Mouse (Mus musculus) neural tube, embryonic 15.5 days (tissue): ENCODE measurements at regions not wholly inside any gene's neighbourhood (a gene's known extent, or its start where the extent isn't known, plus 50 kb on each side); places are given as distances from the start of the nearest gene placed in this dataset.

Source experiments
- ATAC-seq: fragments of 200-750 bp; cut with Nextera tagmentation; 2 replicates; pipeline ENCODE4 v1.8.0; 2017; ENCODE audit warnings: mild to moderate bottlenecking, moderate TSS enrichment, moderate library complexity; ENCODE audit not compliant: low FRiP score
- H3K27ac ChIP-seq: fragments of 300-500 bp; sonication (generic); replicated peaks from 2 replicates; pipeline ENCODE4 v1.5.1; 2015; ENCODE audit warnings: mild to moderate bottlenecking, inconsistent platforms
- H3K27me3 ChIP-seq: fragments of 300-500 bp; sonication (generic); replicated peaks from 2 replicates; pipeline ENCODE4 v1.6.1; 2015; ENCODE audit warnings: inconsistent platforms
- H3K36me3 ChIP-seq: fragments of 300-500 bp; sonication (generic); 2 replicates; pipeline ENCODE4 v1.6.1; 2015; ENCODE audit warnings: inconsistent platforms
- H3K4me1 ChIP-seq: fragments of 300-500 bp; sonication (generic); 2 replicates; pipeline ENCODE4 v1.6.1; 2015; ENCODE audit warnings: inconsistent platforms
- H3K4me2 ChIP-seq: fragments of 300-500 bp; sonication (generic); 2 replicates; pipeline ENCODE4 v1.6.1; 2015; ENCODE audit warnings: inconsistent platforms, mild to moderate bottlenecking, moderate library complexity
- H3K4me3 ChIP-seq: fragments of 300-500 bp; sonication (generic); replicated peaks from 2 replicates; pipeline ENCODE4 v1.5.1; 2015; ENCODE audit warnings: mild to moderate bottlenecking, inconsistent platforms
- H3K9ac ChIP-seq: fragments of 300-500 bp; sonication (generic); replicated peaks from 2 replicates; pipeline ENCODE4 v1.6.1; 2015; ENCODE audit warnings: mild to moderate bottlenecking, inconsistent platforms
- H3K9me3 ChIP-seq: fragments of 300-500 bp; sonication (generic); replicated peaks from 2 replicates; pipeline ENCODE4 v1.6.1; 2016; ENCODE audit warnings: inconsistent platforms
- WGBS: fragments of 180-500 bp; shearing (Covaris S2); methylation state at CpG from one replicate; pipeline ENCODE4 v1.1.7; 2015; ENCODE audit warnings: mixed read lengths; 5-methylcytosine and 5-hydroxymethylcytosine counted together

DNA sequence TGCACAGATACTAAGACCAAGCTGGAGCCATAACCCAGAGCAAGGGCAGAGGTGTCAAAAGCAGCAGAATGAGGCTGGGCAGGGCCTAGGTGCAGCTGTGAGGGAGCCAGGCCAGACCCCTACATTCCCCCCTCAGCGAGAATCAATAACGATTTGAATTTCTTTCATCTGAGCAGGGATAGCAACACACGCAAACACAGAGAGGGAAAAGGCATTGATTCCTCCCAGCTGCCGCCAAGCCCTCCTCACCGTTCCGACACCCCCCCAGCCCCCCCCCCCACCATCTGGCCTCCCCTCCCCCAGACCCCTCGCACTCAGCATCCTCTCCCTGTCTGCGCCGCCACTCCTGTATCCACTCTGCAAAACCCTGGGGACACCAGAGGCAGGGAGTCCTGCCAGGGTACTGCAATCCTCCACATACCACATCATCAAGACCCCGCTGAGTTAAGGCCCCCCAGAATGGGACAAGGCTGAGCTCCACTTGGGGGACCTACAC is 166.9 kb downstream of the 3100002H09Rik start:
- H3K27ac ChIP-seq, result no peak overlapping the region
- no peaks in the 10 kb centered on the region for H3K36me3 ChIP-seq
- H3K4me2 ChIP-seq, result peak overlapping the region; percentile 22
- no peak overlapping the region for H3K9ac ChIP-seq
- H3K4me1 ChIP-seq, result peaks cover 17% of the 10 kb centered on the region
- WGBS, result 2% methylated on average over 10 of the region's 10 CpGs
- no peaks in the 10 kb centered on the region for H3K9me3 ChIP-seq
- no peak for ATAC-seq
- no peak overlapping the region for H3K4me3 ChIP-seq
- H3K27me3 ChIP-seq, result peaks cover 61% of the 10 kb centered on the region

DNA sequence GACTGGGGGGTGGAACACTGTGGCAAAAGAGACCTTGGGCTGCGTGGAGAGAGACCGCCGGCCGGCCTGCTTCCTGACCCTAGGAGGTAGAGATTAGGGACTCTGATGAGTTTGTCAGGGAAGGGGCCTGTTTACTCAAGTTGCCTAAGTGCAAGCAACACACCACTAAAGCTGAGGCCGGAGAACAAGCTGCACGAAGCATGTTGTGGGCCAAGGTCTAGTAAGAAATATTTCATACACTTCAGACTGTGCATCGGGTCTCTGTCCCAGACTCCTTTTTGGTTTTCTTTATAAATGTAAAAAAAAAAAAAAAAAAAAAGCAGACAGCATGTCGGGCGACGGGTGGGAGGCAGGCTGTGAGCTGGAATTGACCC is 167.5 kb downstream of the 3100002H09Rik start:
- Histone ChIP-seq H3K27me3 (peaks cover 66% of the 10 kb centered on the region), H3K4me3 (no peak overlapping the region), H3K27ac (no peak overlapping the region), H3K4me2 (no peak overlapping the region), H3K36me3 (no peaks in the 10 kb centered on the region), H3K4me1 (peaks cover 17% of the 10 kb centered on the region), H3K9me3 (no peaks in the 10 kb centered on the region), H3K9ac (no peak overlapping the region)
- WGBS, result 26% methylated on average over 10 of the region's 10 CpGs
- no peak for ATAC-seq

DNA sequence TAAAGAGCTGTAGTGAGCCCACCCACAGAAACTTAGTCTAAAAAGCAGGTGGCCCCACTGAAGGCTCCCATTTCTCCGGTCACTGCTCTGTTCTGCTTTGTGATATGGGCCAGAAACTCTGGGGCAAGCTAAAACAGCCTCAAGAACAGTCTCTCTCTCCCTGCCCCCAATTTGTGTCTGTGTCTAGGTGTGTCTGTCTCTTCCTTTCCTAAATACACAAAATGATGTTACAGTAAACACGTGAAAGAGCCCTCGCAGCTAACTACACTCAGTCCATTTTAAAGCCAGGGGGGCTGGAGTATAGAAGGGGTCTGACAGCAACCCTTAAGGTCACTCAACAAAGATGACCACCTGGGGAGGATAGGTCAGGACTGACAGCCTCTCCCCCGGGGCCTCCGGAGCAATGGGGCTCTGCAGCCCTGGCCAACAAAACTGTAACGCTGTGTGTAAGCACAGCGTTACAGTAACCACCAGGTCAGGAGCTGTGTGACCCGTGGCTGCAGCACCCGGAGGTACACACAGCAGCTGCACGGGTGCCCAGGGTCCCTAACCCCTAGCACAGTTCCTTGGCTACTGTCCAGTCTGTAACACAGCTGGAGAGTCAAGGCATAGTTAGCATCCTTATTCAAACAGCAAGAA is 168.0 kb downstream of the 3100002H09Rik start:
- 21% methylated on average over 10 of the region's 10 CpGs for WGBS
- H3K4me3 ChIP-seq, result no peak overlapping the region
- ATAC-seq, result no peak
- H3K9me3 ChIP-seq, result no peaks in the 10 kb centered on the region
- peaks cover 69% of the 10 kb centered on the region for H3K27me3 ChIP-seq
- no peaks in the 10 kb centered on the region for H3K36me3 ChIP-seq
- peaks cover 17% of the 10 kb centered on the region for H3K4me1 ChIP-seq
- no peak overlapping the region for H3K9ac ChIP-seq
- H3K27ac ChIP-seq, result no peak overlapping the region
- no peak overlapping the region for H3K4me2 ChIP-seq

- Histone ChIP-seq H3K9me3 (no peaks in the 10 kb centered on the region), H3K4me3 (no peak overlapping the region), H3K4me2 (no peak overlapping the region), H3K27me3 (peaks cover 76% of the 10 kb centered on the region), H3K27ac (no peak overlapping the region), H3K36me3 (no peaks in the 10 kb centered on the region), H3K9ac (no peak overlapping the region), H3K4me1 (peaks cover 17% of the 10 kb centered on the region)
- WGBS, result 15% methylated on average over 15 of the region's 15 CpGs
- ATAC-seq, result no peak
These were observed 168.7 kb downstream of the 3100002H09Rik start for GRCm38 (mm10) chr4:124441737-124442487.

- WGBS, result 54% methylated on average over 12 of the region's 12 CpGs
- Histone ChIP-seq H3K4me3 (no peak overlapping the region), H3K9ac (no peak overlapping the region), H3K9me3 (no peaks in the 10 kb centered on the region), H3K4me1 (peaks cover 6% of the 10 kb centered on the region), H3K27me3 (peaks cover 82% of the 10 kb centered on the region), H3K4me2 (no peak overlapping the region), H3K36me3 (no peaks in the 10 kb centered on the region), H3K27ac (no peak overlapping the region)
- ATAC-seq, result no peak
These were observed 175.6 kb downstream of the 3100002H09Rik start for GRCm38 (mm10) chr4:124435040-124435434.

GRCm38 (mm10) chr4:124434059-124435039 is 176.3 kb downstream of the 3100002H09Rik start:
- Histone ChIP-seq H3K36me3 (no peaks in the 10 kb centered on the region), H3K27ac (no peak overlapping the region), H3K9me3 (no peaks in the 10 kb centered on the region), H3K27me3 (peaks cover 81% of the 10 kb centered on the region), H3K9ac (no peak overlapping the region), H3K4me1 (peaks cover 6% of the 10 kb centered on the region), H3K4me2 (peak overlapping the region; percentile 19; the same call in 1 of the 2 replicates), H3K4me3 (no peak overlapping the region)
- whole genome bisulfite sequencing, result 13% methylated on average over 22 of the region's 25 CpGs
- ATAC-seq, result no peak

- Histone ChIP-seq H3K27me3 (peaks cover 86% of the 10 kb centered on the region), H3K36me3 (no peaks in the 10 kb centered on the region), H3K27ac (no peak overlapping the region), H3K9me3 (no peaks in the 10 kb centered on the region), H3K4me2 (no peak overlapping the region), H3K4me3 (no peak overlapping the region), H3K9ac (no peak overlapping the region), H3K4me1 (peaks cover 6% of the 10 kb centered on the region)
- ATAC-seq, result no peak
- 78% methylated on average over 9 of the region's 9 CpGs for WGBS
These were observed 177.1 kb downstream of the 3100002H09Rik start for GRCm38 (mm10) chr4:124433506-124433905.

DNA sequence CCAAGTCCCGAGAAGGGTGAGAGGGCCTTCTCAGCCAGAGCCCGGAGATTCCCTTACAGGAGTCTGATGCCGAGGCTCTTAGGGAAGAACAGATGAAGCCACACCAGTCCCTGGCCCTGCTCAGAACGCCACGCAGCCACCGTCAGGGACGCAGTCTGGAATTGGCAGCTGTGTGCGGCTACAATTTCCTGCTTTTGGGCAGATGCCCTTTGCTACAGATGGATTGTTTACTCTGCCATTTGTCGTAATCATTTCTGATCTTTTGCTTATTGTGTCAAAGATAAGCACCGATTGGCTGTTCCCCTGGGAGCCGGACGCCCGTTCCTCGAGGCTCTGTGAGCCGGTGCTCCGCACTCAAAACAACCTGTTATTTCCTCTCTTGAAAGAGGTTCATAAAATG is 179.4 kb downstream of the 3100002H09Rik start:
- no peaks in the 10 kb centered on the region for H3K36me3 ChIP-seq

GRCm38 (mm10) chr4:124428844-124429243 is 181.8 kb downstream of the 3100002H09Rik start:
- peaks cover 58% of the 10 kb centered on the region for H3K27me3 ChIP-seq
- no peak overlapping the region for H3K9ac ChIP-seq
- no peak for ATAC-seq
- no peak overlapping the region for H3K27ac ChIP-seq
- H3K36me3 ChIP-seq, result no peaks in the 10 kb centered on the region
- 91% methylated on average over 4 of the region's 4 CpGs for WGBS
- no peaks in the 10 kb centered on the region for H3K9me3 ChIP-seq
- no peak overlapping the region for H3K4me2 ChIP-seq
- no peak overlapping the region for H3K4me3 ChIP-seq
- no peaks in the 10 kb centered on the region for H3K4me1 ChIP-seq

More for the DNA sequence above, 179.4 kb downstream of the 3100002H09Rik start:
- ATAC-seq, result no peak
- Histone ChIP-seq H3K9ac (no peak overlapping the region), H3K4me1 (peaks cover 6% of the 10 kb centered on the region), H3K27ac (no peak overlapping the region), H3K4me3 (no peak overlapping the region), H3K9me3 (no peaks in the 10 kb centered on the region), H3K4me2 (no peak overlapping the region), H3K27me3 (peaks cover 73% of the 10 kb centered on the region)
- 65% methylated on average over 16 of the region's 16 CpGs for WGBS

DNA sequence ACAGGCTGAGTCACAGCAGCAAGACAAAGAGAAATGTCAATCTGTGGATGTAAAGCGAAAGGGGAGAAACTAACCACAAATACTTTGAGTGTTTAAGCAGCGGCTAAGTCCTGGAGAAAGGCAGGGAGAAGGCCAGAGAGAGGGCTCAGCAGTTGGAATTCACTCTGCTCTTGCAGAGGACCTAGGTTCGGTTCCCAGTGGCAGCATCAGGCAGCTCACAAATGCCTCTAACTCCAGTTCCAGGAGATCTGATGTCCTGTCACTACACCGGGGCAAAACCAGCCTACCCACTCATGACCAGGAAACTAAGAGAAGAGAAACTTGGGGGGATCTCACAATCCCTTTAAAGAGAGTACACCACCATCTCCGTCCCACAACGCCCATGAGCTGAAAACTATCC is 188.2 kb downstream of the 3100002H09Rik start:
- H3K27ac ChIP-seq, result no peak overlapping the region
- no peak overlapping the region for H3K9ac ChIP-seq
- no peaks in the 10 kb centered on the region for H3K4me1 ChIP-seq
- H3K27me3 ChIP-seq, result peaks cover 27% of the 10 kb centered on the region
- ATAC-seq, result no peak
- H3K4me3 ChIP-seq, result no peak overlapping the region
- no peaks in the 10 kb centered on the region for H3K9me3 ChIP-seq
- WGBS, result 92% methylated on average over 6 of the region's 6 CpGs
- no peak overlapping the region for H3K4me2 ChIP-seq
- no peaks in the 10 kb centered on the region for H3K36me3 ChIP-seq

GRCm38 (mm10) chr4:124418431-124418830 is 192.2 kb downstream of the 3100002H09Rik start:
- peaks cover 24% of the 10 kb centered on the region for H3K27me3 ChIP-seq
- ATAC-seq, result no peak
- H3K27ac ChIP-seq, result no peak overlapping the region
- 54% methylated on average over 8 of the region's 8 CpGs for WGBS
- no peak overlapping the region for H3K4me3 ChIP-seq
- no peaks in the 10 kb centered on the region for H3K9me3 ChIP-seq
- H3K4me1 ChIP-seq, result no peaks in the 10 kb centered on the region
- no peak overlapping the region for H3K9ac ChIP-seq
- H3K4me2 ChIP-seq, result no peak overlapping the region
- no peaks in the 10 kb centered on the region for H3K36me3 ChIP-seq
